Mouse (Mus musculus): ENCODE results near the gene Kif9.

- TF ChIP-seq HCFC1 (IDR thresholded peaks at IDR 0.05; ENCODE audit: borderline replicate concordance, insufficient read depth, low read length) (no peak), MAFK (IDR thresholded peaks at IDR 0.05; ENCODE audit: insufficient read depth, low read depth, low read length) (no peak), ZNF384 (IDR thresholded peaks at IDR 0.05; ENCODE audit: low read depth, low read length) (no peak), CHD2 (IDR thresholded peaks at IDR 0.05; ENCODE audit: low read depth, low read length) (no peak)
These were observed 18.8 kb upstream of the Kif9 start for GRCm38 (mm10) chr9:110457926-110458325.
